Mouse (Mus musculus) testis, adult 2 months (tissue): ENCODE data around the gene Slc3a2.

Source experiments
- CTCF ChIP-seq: fragments of 200-500 bp; IDR thresholded peaks from 2 replicates; pipeline ENCODE4 v1.5.1; 2012; ENCODE audit warnings: low read depth, mild to moderate bottlenecking, inconsistent platforms, low read length, moderate library complexity; ENCODE audit not compliant: control insufficient read depth, insufficient read depth, insufficient replicate concordance
- POLR2A ChIP-seq: fragments of 200-500 bp; IDR thresholded peaks from 2 replicates; pipeline ENCODE4 v1.6.1; 2012; ENCODE audit warnings: low read depth, mild to moderate bottlenecking, inconsistent platforms, low read length, moderate library complexity; ENCODE audit not compliant: control insufficient read depth

DNA sequence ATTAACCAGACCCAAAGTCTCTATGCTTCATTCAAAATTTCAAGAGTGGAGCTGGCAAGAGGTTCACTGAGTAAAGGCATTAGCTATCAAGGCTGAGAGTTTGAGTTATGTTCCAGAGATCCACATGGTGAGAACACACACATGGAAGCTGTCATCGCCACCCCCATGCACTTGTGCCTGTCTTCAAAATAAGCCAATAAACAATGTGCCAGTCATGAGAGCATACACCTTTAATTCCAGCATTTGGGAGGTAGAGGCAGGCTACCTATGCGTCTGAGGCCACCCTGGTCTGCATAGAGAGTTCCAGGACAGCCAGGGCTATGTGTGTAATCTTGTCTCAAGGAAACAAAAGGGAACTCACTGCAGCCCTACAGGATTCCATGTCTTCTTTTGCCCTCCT lies 39.5 kb downstream of the Slc3a2 start:
- no peak for TF ChIP-seq CTCF
- TF ChIP-seq POLR2A: no peak
